Mouse (Mus musculus) neural tube, embryonic 13.5 days (tissue): ENCODE data around the gene Olfr1034. TPM values are rescaled to one million over a fixed set of nuclear protein-coding genes. Genes with fewer than 3 reads are reported as not detected.
"Not testable (repeated sequence)": the region's sequence is repeated elsewhere in the genome, so short reads cannot be mapped to it uniquely, and the experiment has no call there.

Source experiments
- ATAC-seq: fragments of 200-750 bp; cut with Nextera tagmentation; 2 replicates; pipeline ENCODE4 v1.8.0; 2017; ENCODE audit warnings: low read depth, mild to moderate bottlenecking, moderate TSS enrichment, moderate library complexity
- H3K27ac ChIP-seq: fragments of 300-500 bp; sonication (generic); replicated peaks from 2 replicates; pipeline ENCODE4 v1.5.1; 2015; ENCODE audit warnings: moderate library complexity, mild to moderate bottlenecking, inconsistent platforms
- H3K27me3 ChIP-seq: fragments of 300-500 bp; sonication (generic); 2 replicates; pipeline ENCODE4 v1.6.1; 2015; ENCODE audit warnings: mild to moderate bottlenecking, inconsistent platforms
- H3K36me3 ChIP-seq: fragments of 300-500 bp; sonication (generic); 2 replicates; pipeline ENCODE4 v1.6.1; 2015; ENCODE audit warnings: mild to moderate bottlenecking, inconsistent platforms
- H3K4me1 ChIP-seq: fragments of 300-500 bp; sonication (generic); replicated peaks from 2 replicates; pipeline ENCODE4 v1.6.1; 2015; ENCODE audit warnings: inconsistent platforms
- H3K4me2 ChIP-seq: fragments of 300-500 bp; sonication (generic); 2 replicates; pipeline ENCODE4 v1.6.1; 2015; ENCODE audit warnings: inconsistent platforms, mild to moderate bottlenecking, moderate library complexity
- H3K4me3 ChIP-seq: fragments of 300-500 bp; sonication (generic); 2 replicates; pipeline ENCODE4 v1.5.1; 2015; ENCODE audit warnings: mild to moderate bottlenecking, inconsistent platforms
- H3K9ac ChIP-seq: fragments of 300-500 bp; sonication (generic); 2 replicates; pipeline ENCODE4 v1.6.1; 2015; ENCODE audit warnings: moderate library complexity, mild to moderate bottlenecking, inconsistent platforms
- H3K9me3 ChIP-seq: fragments of 300-500 bp; sonication (generic); 2 replicates; pipeline ENCODE4 v1.6.1; 2016; ENCODE audit warnings: inconsistent platforms
- WGBS: fragments of 180-500 bp; shearing (Covaris S2); methylation state at CpG from one replicate; pipeline ENCODE4 v1.1.7; 2015; 5-methylcytosine and 5-hydroxymethylcytosine counted together
- polyA plus RNA-seq: library from polyadenylated mRNA; unstranded; fragments of >200 nt; fragmentation: Nextera tagmentation; extraction: Ambion mirVana; gene quantifications from 2 replicates; pipeline ENCODE4 v1.2.1, GENCODE M21; 2015

Olfr1034 gene
- not detected in 2 replicates for polyA plus RNA-seq

DNA sequence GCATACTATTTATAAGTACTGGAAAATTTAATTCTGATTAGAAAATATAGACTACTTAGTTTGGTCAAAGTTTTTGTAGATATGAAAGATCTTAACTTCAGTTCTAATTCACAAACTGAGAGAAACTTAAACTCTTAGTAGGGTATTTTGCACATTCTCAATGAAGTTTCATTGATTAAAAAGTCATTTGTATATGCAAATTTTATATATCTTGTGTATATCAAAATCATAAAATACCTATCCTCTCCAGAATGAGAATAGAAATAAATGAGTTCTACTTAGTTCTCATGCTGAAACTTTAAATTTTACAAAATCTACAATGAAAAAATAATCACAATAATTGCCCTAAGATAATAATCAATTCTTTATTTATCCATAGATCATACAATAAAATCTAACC, at the start of gene Olfr1034:
Olfr1034 (plus strand) TSS at position 301 of the 400 bp plus-strand sequence.
- Histone ChIP-seq H3K36me3 (no peaks in the 10 kb centered on the region), H3K9ac (no peak within 1 kb of the TSS), H3K4me2 (no peak within 1 kb of the TSS), H3K4me3 (no peak within 1 kb of the TSS), H3K27me3 (no peaks in the 10 kb centered on the region), H3K9me3 (no peaks in the 10 kb centered on the region), H3K27ac (no peak within 1 kb of the TSS), H3K4me1 (no peaks in the 10 kb centered on the region)
- no peak for ATAC-seq

DNA sequence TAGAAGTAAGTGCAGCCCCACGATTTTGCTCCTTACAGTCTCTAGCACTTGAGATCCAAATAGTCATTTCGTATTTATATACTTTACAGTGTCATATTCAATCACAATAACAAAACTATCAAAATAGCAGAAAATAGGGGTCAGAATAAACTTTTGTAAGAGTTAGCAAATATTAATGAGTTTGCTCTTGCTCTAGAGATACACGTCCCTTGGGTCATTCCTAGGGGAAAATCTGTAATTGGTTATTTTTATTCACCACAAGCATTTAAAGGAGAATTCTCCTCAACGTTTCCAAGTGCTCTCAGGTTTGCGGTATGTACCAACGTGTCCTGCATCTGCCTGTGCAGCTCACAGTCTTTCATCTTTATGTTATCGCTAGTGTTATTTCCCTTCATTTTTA, 40.4 kb upstream of the Olfr1034 start, which contains the start of gene Olfr1032:
Olfr1032 (plus strand) TSS at position 301 of the 400 bp plus-strand sequence.
- no peaks in the 10 kb centered on the region for H3K4me1 ChIP-seq
- no peak within 1 kb of the TSS for H3K4me3 ChIP-seq
- no peaks in the 10 kb centered on the region for H3K27me3 ChIP-seq
- H3K27ac ChIP-seq = no peak within 1 kb of the TSS
- no peak within 1 kb of the TSS for H3K9ac ChIP-seq
- WGBS = 88% methylated on average over 7 of the region's 7 CpGs
- ATAC-seq = no peak
- no peaks in the 10 kb centered on the region for H3K9me3 ChIP-seq
- H3K36me3 ChIP-seq = no peaks in the 10 kb centered on the region
- H3K4me2 ChIP-seq = no peak within 1 kb of the TSS

DNA sequence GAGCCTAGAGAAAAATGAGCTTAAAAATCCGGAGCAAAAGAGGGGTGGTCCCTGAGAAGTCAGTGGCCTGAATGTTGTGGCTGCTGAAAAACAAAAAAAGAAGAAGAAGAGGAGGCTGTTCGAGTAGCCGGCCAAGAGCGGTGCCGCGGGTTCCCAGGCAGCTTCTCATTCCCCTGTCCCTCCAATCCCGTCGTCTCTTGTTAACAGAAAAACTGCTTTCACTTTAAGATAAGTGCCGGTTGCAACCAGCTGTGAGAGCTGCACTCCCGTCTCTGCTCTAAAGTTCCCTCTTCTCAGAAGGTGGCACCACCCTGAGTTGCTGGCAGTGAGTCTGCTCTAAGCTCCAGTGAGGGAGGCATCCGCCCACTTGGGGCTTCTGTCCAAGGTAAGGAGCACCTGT, 25.3 kb upstream of the Olfr1034 start, which contains the start of gene Olfr1033:
Olfr1033 (plus strand) TSS at position 228 of the 400 bp plus-strand sequence.
- H3K27ac ChIP-seq, ATAC-seq, H3K36me3 ChIP-seq, H3K27me3 ChIP-seq, H3K9me3 ChIP-seq, H3K4me1 ChIP-seq, H3K9ac ChIP-seq: not testable (repeated sequence)
- H3K4me2 ChIP-seq = peak within 1 kb of the TSS; percentile 52
- H3K4me3 ChIP-seq = peak within 1 kb of the TSS; percentile 32
- WGBS = 9% methylated on average over 11 of the region's 11 CpGs

DNA sequence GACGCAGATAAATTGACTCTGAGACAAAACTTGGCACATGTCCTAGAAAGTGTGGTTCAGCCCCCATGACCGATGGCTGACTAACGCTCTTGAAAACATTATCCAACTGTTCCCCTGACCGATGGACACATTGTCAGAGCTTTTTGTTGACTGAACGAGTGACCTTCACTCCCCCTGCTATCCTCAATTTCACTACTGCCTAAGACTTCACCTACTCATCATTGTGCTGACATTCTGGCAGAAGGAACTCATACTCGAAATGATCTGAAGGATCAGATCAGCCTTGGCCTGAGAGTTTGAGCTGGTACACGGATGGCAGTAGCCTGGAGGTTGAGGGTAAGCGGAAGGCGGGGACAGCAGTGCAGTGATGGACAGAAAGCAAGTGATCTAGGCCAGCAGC, 24.1 kb upstream of the Olfr1034 start:
- H3K27me3 ChIP-seq, H3K9me3 ChIP-seq, H3K36me3 ChIP-seq, H3K27ac ChIP-seq, H3K4me2 ChIP-seq, H3K4me3 ChIP-seq, H3K4me1 ChIP-seq, ATAC-seq, H3K9ac ChIP-seq: not testable (repeated sequence)
- 59% methylated on average over 5 of the region's 9 CpGs for WGBS

DNA sequence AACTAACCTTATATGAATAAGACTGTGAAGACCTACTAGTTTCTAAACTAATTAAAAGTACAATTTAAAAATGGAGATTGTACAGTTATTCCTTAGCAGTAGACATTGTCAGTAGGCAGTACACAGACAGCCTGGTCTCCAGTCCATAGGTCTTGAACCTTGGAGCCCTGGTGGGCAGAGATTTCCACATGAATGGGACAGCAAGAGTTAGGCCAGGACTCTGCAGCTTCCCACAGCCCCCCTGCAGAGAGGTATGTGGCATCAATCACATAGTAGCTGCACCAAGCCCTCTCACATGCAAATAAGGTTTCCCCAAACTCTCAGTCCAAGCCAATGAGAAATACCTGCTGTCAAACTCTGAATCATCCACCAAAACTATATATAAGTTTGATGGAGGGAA, 5.1 kb downstream of the Olfr1034 start:
- H3K27me3 ChIP-seq, ATAC-seq, H3K9me3 ChIP-seq: not testable (repeated sequence)

DNA sequence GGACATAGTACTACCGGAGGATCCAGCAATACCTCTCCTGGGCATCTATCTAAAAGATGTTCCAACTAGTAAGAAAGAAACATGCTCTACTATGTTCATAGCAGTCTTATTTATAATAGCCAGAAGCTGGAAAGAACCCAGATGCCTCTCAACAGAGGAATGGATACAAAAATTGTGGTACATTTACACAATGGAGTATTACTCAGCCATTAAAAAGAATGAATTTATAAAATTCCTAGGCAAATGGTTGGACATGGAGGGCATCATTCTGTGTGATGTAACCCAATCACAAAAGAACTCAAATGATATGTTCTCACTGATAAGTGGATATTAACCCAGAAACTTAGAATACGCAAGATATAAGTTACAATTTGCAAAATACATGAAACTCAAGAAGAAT, 18.1 kb downstream of the Olfr1034 start:
- 95% methylated on average over 2 of the region's 2 CpGs for WGBS
- not testable (repeated sequence) for H3K27ac ChIP-seq, H3K4me1 ChIP-seq, H3K27me3 ChIP-seq, H3K36me3 ChIP-seq, ATAC-seq, H3K9ac ChIP-seq, H3K4me2 ChIP-seq, H3K9me3 ChIP-seq, H3K4me3 ChIP-seq

More for the DNA sequence above, 5.1 kb downstream of the Olfr1034 start:
- H3K4me2 ChIP-seq, H3K36me3 ChIP-seq, H3K4me3 ChIP-seq, H3K9ac ChIP-seq, H3K4me1 ChIP-seq, H3K27ac ChIP-seq: not testable (repeated sequence)

DNA sequence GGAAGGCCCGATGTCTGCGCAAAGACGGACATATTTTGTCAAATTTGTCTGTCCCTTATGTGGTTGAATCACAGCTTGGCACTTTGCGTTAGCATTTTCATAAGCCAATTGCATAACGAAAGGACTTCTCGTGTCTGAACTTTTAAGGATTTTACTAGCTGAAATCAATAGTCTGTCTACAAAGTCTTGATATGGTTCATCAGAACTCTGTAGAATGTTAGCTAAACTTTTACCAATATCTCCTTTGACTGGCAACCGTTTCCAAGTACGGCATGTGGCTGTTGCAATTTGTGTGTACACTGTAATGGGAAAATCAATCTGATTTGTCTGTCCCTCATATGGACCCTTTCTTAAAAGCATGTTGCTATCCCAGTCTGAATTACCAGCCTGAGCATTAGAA, 24.5 kb downstream of the Olfr1034 start:
- no peak overlapping the region for H3K4me3 ChIP-seq
- no peak overlapping the region for H3K27ac ChIP-seq
- ATAC-seq = no peak
- H3K9ac ChIP-seq = no peak overlapping the region
- H3K4me2 ChIP-seq = no peak overlapping the region
- no peaks in the 10 kb centered on the region for H3K27me3 ChIP-seq
- no peaks in the 10 kb centered on the region for H3K36me3 ChIP-seq
- 95% methylated on average over 8 of the region's 8 CpGs for WGBS
- H3K4me1 ChIP-seq = no peaks in the 10 kb centered on the region
- H3K9me3 ChIP-seq = no peaks in the 10 kb centered on the region

DNA sequence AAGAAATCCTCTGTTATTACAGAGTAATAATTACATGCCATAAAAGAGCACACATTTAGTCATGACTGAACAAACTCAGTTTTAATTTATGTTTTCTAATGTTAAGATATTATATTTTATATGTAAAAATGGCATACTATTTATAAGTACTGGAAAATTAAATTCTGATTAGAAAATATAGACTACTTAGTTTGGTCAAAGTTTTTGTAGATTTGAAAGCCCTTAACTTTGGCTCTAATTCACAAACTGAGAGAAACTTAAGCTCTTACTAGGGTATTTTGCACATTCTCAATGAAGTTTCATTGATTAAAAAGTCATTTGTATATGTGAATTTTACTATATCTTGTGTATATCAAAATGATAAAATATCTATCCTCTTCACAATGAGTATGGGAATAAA, 28.0 kb downstream of the Olfr1034 start, which contains the start of gene Olfr1036:
Olfr1036 (plus strand) TSS at position 301 of the 400 bp plus-strand sequence.
- ATAC-seq, H3K4me1 ChIP-seq, H3K36me3 ChIP-seq, H3K27me3 ChIP-seq, H3K4me2 ChIP-seq, H3K9ac ChIP-seq, H3K9me3 ChIP-seq, H3K4me3 ChIP-seq, H3K27ac ChIP-seq: not testable (repeated sequence)

DNA sequence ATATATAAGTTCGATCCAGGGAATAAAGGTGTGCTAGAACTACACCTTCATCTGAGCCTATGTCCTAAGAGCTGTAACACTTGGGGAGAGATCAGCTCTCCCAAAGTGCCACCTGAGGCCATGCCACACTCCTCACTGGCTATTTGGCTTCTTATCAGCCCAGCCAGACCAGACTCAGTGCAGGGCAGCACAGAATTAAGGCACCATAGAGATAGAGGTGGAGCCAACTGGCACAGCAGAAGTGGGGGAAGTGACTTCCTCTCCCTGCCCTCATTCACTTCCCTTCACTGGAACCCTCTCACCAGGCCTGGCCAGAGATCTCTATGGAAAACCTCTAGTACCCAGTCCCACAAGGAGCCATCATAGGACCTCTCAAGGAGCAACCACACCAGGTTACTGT, 34.8 kb downstream of the Olfr1034 start:
- not testable (repeated sequence) for H3K9ac ChIP-seq, H3K4me3 ChIP-seq, H3K9me3 ChIP-seq, H3K27me3 ChIP-seq, H3K36me3 ChIP-seq, H3K27ac ChIP-seq, ATAC-seq, H3K4me2 ChIP-seq, H3K4me1 ChIP-seq
- WGBS = 90% methylated on average over 1 of the region's 1 CpGs

DNA sequence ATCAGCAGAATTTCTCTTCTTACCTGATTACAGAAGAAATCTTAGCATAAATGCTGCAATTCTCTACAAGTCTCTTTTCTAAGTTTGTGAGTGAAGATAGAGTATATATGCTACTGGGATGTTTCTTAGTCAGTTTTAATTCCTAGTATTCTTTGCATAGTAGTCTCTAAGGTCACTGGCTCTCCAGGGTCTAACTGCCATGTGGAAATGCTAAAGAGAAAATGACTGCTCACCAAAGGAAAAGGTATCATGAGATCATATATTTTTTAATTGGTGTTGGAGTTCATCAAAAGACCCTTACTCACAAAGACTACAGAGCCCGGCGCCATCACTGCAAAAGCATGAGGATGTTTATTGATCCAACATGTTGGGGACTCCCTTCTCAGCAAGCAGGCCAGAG, 41.6 kb downstream of the Olfr1034 start, which contains the start of gene Olfr1037:
Olfr1037 (minus strand) TSS at position 101 of the 400 bp plus-strand sequence.
- Histone ChIP-seq H3K27ac (no peak within 1 kb of the TSS), H3K36me3 (no peaks in the 10 kb centered on the region), H3K4me2 (no peak within 1 kb of the TSS), H3K4me3 (no peak within 1 kb of the TSS), H3K27me3 (no peaks in the 10 kb centered on the region), H3K9ac (no peak within 1 kb of the TSS), H3K4me1 (no peaks in the 10 kb centered on the region), H3K9me3 (no peaks in the 10 kb centered on the region)
- WGBS = 93% methylated on average over 2 of the region's 2 CpGs
- no peak for ATAC-seq

Other genes starting within 250 kb of the Olfr1034 start
- gene Olfr1016, start 243.3 kb upstream of the Olfr1034 start, polyA plus RNA-seq = not detected in 2 replicates
- not detected in 2 replicates for gene Olfr1018, start 227.4 kb upstream of the Olfr1034 start, polyA plus RNA-seq
- not detected in 2 replicates for gene Olfr1019, start 200.4 kb upstream of the Olfr1034 start, polyA plus RNA-seq
- gene Olfr1020, start 198.8 kb upstream of the Olfr1034 start, polyA plus RNA-seq = not detected in 2 replicates
- not detected in 2 replicates for gene Olfr1022, start 177.3 kb upstream of the Olfr1034 start, polyA plus RNA-seq
- gene Olfr1023, start 160.2 kb upstream of the Olfr1034 start, polyA plus RNA-seq = not detected in 2 replicates
- gene Olfr1024, start 140.8 kb upstream of the Olfr1034 start, polyA plus RNA-seq = not detected in 2 replicates
- gene Olfr1025-ps1, start 130.7 kb upstream of the Olfr1034 start, polyA plus RNA-seq = not detected in 2 replicates
- gene Olfr1026, start 124.3 kb upstream of the Olfr1034 start, polyA plus RNA-seq = not detected in 2 replicates
- gene Olfr1028, start 95.4 kb upstream of the Olfr1034 start, polyA plus RNA-seq = not detected in 2 replicates
- gene Olfr1029, start 72.0 kb upstream of the Olfr1034 start, polyA plus RNA-seq = not detected in 2 replicates
- gene Olfr1030, start 66.6 kb upstream of the Olfr1034 start, polyA plus RNA-seq = not detected in 2 replicates
- gene Olfr1031, start 55.6 kb upstream of the Olfr1034 start, polyA plus RNA-seq = not detected in 2 replicates
- gene Olfr1032, start 40.3 kb upstream of the Olfr1034 start, polyA plus RNA-seq = not detected in 2 replicates
- not detected in 2 replicates for gene Olfr1033, start 25.2 kb upstream of the Olfr1034 start, polyA plus RNA-seq
- gene Olfr1036, start 28.1 kb downstream of the Olfr1034 start, polyA plus RNA-seq = not detected in 2 replicates
- not detected in 2 replicates for gene Olfr1037, start 41.5 kb downstream of the Olfr1034 start, polyA plus RNA-seq
- not detected in 2 replicates for gene Olfr1039, start 90.1 kb downstream of the Olfr1034 start, polyA plus RNA-seq
- not detected in 2 replicates for gene Olfr1040, start 100.9 kb downstream of the Olfr1034 start, polyA plus RNA-seq
- gene Olfr1042, start 116.0 kb downstream of the Olfr1034 start, polyA plus RNA-seq = not detected in 2 replicates
- not detected in 2 replicates for gene Olfr1043, start 121.7 kb downstream of the Olfr1034 start, polyA plus RNA-seq
- gene Olfr1044, start 132.0 kb downstream of the Olfr1034 start, polyA plus RNA-seq = not detected in 2 replicates
- not detected in 2 replicates for gene Olfr52, start 139.8 kb downstream of the Olfr1034 start, polyA plus RNA-seq
- gene Olfr1045, start 157.1 kb downstream of the Olfr1034 start, polyA plus RNA-seq = not detected in 2 replicates
- gene Olfr1046, start 173.5 kb downstream of the Olfr1034 start, polyA plus RNA-seq = not detected in 2 replicates
- gene Olfr1047, start 185.5 kb downstream of the Olfr1034 start, polyA plus RNA-seq = not detected in 2 replicates
- not detected in 2 replicates for gene Olfr1048, start 194.4 kb downstream of the Olfr1034 start, polyA plus RNA-seq
- not detected in 2 replicates for gene Olfr1049, start 212.5 kb downstream of the Olfr1034 start, polyA plus RNA-seq
- gene Olfr1051, start 233.2 kb downstream of the Olfr1034 start, polyA plus RNA-seq = not detected in 2 replicates
- not detected in 2 replicates for gene Olfr1052, start 246.6 kb downstream of the Olfr1034 start, polyA plus RNA-seq